Mouse (Mus musculus) bone marrow, adult 2 months (tissue): ENCODE measurements around the gene Dpt.
"Not testable (repeated sequence)": the region's sequence is repeated elsewhere in the genome, so short reads cannot be mapped to it uniquely, and the experiment has no call there.

Source experiments
- CTCF ChIP-seq: fragments of 200-500 bp; IDR thresholded peaks from 2 replicates; pipeline ENCODE4 v1.5.1; 2011; ENCODE audit warnings: low read length, control low read depth; ENCODE audit not compliant: control insufficient read depth, insufficient read depth
- POLR2A ChIP-seq: fragments of 200-500 bp; IDR thresholded peaks from 2 replicates; pipeline ENCODE4 v1.6.1; 2011; ENCODE audit warnings: low read depth, mild to moderate bottlenecking, control low read depth, low read length, borderline replicate concordance; ENCODE audit not compliant: control insufficient read depth

- not testable (repeated sequence) for TF ChIP-seq CTCF, POLR2A
These were observed 59.3 kb downstream of the Dpt start for GRCm38 (mm10) chr1:164855700-164856099.
